Mouse (Mus musculus): ENCODE results near the gene Dhx34. TPM values are rescaled to one million over a fixed set of nuclear protein-coding genes. Genes with fewer than 3 reads are reported as not detected.
"Not testable (repeated sequence)": the region's sequence is repeated elsewhere in the genome, so short reads cannot be mapped to it uniquely, and the experiment has no call there.

Dhx34 gene
- 10 to 100 TPM in 1 of 2 experiments, 1 to 10 TPM in 1; 9.5 to 11.0 TPM for total RNA-seq (2021)

- DNase-seq = peak; percentile 97
Measured at GRCm38 (mm10) chr7:16221582-16222272, at the start of gene Dhx34. Dhx34 (minus strand) TSS chr7:16222037.

GRCm38 (mm10) chr7:16271139-16271538, 49.3 kb upstream of the Dhx34 start:
- no peak for DNase-seq

GRCm38 (mm10) chr7:16266593-16266992, 44.8 kb upstream of the Dhx34 start:
- DNase-seq = not testable (repeated sequence)

GRCm38 (mm10) chr7:16265856-16266255, 44.0 kb upstream of the Dhx34 start:
- no peak for DNase-seq

DNA sequence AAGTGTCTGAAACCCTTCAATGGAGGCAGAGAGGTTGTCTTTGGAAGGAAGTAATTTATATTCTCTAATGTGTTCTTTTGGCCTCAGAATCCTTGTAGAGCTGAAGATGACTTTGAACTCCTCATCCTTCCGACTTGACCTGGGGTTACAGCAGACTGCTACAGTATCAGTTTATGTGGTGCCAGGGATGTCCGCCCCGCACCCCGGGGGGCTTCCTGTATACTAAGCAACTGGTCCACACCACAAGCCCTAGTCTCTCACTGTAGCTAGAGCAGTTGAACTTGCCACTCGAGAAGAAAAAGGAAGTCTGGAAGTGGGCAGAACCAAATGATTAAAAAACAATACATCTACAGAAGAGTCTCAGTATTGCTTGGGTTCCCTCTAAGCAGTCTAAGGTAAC, 42.0 kb upstream of the Dhx34 start:
- DNase-seq = no peak

DNA sequence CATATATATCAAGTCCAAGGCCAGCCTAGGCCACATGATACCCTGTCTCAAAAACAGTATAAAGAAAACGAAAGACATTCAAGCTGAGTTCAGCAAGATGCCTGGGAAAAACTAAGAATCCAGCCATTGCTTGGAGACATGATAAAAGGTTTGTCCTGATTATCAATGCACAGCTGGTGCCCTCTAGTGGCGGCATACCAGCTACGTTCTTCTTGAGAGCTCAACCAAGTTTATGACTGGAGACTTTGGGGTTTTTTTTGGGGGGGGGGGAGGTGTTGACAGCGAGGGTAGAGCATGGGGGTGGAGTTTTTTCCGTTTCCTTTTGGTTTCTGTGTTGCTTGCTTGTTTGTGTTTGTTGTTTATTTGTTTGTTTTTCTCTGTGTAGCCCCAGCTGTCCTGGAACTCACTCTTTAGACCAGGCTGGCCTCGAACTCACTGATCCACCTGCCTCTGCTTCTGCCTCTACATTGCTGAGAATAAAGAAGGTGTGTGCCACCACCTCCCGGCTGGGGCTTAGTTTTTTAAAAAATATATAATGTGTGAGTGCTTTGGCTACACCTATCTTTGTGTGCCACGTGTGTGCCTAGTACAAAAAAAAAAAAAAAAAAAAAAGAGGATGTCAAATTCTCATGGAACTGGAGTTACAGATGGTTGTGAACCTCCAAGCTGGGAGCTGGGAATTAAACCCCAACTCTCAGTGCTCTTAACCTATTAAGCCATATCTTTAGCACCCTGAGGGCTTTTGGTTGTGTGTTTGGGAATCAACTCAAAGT, 41.4 kb upstream of the Dhx34 start:
- peak; percentile 85 for DNase-seq

GRCm38 (mm10) chr7:16261097-16261496, 39.3 kb upstream of the Dhx34 start:
- no peak for DNase-seq

GRCm38 (mm10) chr7:16259110-16259590, 37.3 kb upstream of the Dhx34 start, which contains the start of gene C5ar1:
C5ar1 (minus strand) TSS chr7:16259540.
- DNase-seq = no peak

- no peak for DNase-seq
Measured at GRCm38 (mm10) chr7:16257830-16258229, 36.0 kb upstream of the Dhx34 start.

GRCm38 (mm10) chr7:16255963-16256362, 34.1 kb upstream of the Dhx34 start:
- not testable (repeated sequence) for DNase-seq

- no peak for DNase-seq
Measured at GRCm38 (mm10) chr7:16254195-16254594, 32.4 kb upstream of the Dhx34 start.

GRCm38 (mm10) chr7:16250687-16251086, 28.9 kb upstream of the Dhx34 start:
- DNase-seq = no peak

DNA sequence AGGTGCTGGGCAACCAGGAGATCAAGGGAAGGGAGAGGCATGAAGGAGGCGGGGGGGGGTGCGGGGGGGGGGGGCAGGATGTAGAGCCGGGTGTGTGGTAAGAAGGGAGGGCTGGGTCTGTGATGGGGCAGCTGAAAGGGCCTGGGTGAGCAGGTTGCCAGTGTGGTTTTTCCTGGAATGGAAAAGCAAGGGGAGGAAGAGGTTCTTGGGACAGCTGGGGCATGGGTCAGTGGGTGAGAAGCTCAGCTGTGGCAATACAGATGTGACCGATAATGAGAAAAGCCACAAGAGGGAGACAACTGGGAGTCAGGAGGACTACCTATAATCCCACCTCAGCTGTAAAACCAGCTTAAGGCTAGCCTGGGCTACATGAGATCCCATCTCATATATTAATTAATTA, 24.1 kb upstream of the Dhx34 start:
- no peak for DNase-seq

GRCm38 (mm10) chr7:16244067-16244466, 22.2 kb upstream of the Dhx34 start, which contains the start of gene C5ar2:
C5ar2 (minus strand) TSS chr7:16244154.
- DNase-seq = no peak

- DNase-seq = no peak
Measured at GRCm38 (mm10) chr7:16242198-16242597, 20.4 kb upstream of the Dhx34 start.

GRCm38 (mm10) chr7:16241787-16242186, 19.9 kb upstream of the Dhx34 start:
- DNase-seq = no peak

DNA sequence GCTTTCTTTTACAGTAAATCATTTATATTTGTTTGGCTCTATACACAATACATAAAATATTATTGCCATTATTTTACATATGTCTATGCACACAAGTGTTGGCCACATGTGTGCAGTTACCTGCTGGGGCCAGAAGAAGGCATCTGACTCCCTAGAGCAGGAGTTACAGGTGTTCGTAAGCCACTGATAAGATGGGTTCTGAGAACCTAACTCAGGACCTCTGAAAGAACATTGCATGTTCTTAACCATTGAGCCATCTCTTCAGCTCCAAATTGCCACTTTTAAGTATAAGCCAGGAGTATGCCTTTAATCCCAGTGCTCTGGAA, 19.1 kb upstream of the Dhx34 start:
- DNase-seq = no peak

DNA sequence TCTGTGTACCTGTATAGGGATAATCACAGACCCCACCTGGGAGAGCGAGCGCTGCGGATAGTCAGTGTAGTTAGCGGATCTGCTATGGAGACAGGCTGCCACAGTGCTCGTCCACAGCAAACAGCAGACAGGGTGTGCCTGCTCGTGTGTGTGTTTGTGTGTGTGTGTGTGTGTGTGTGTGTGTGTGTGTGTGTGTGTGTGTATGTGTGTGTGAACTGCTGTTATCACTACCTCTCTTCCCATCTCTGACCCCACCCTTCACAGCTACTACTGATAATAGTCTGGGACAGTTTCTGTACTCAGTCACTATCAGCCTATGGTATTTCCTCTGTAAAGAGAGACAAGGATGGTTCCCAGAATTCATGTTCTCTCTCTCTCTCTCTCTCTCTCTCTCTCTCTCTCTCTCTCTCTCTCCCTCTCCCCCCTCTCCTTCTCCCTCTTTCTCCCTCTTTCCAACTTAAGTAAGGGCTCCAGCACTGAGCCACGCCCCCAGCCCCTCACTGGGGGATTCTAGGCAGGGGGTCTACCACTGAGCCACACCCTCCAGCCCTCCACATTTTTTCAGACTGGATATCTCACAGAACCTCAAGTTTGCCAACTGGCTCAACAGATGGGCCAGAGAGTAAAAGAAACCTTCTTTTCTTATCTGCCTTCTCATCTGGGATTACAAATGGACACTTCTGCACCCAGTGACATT, 18.6 kb upstream of the Dhx34 start:
- DNase-seq = no peak

DNA sequence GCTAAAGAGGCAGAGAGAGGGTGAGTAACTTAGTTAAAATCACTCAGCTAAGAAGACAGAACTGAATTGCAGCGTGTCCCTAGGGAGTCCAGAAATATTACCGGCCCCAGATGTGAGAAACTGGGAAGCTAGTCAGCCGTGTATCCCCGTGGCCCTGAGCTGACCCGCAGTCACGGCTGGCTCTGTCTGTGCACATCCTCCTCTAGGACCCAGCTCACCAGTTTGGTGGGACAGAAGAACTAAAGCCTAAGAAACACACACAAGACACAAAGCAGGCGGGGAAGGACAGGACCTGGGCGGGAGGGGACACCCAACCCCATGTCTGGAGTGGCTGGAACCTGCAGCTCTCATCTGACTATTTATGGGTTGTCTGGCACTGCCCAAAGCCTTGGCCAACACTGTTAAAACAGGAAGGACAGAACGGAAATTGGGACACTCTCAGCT, 17.7 kb upstream of the Dhx34 start:
- DNase-seq = peak; percentile 22

DNA sequence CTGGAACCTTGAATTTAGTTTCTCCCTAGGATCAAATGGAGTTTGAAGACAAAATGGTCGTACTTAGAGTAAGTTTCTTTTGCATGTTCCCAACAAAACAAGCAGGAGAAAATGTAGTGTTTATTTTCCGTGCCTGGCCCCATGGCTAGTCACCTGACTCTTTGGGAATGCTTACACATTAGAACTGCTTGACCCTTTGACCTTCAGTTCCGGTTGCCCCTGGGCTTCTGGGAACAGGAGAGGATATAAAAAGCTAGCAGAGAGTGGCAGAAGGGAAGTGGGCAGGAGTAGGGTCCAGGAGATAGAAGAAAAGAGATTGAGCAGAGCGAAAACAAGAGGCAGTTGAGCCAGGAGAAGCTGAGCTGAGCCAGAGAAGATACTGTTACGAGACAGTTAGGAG, 8.0 kb upstream of the Dhx34 start:
- no peak for DNase-seq

DNA sequence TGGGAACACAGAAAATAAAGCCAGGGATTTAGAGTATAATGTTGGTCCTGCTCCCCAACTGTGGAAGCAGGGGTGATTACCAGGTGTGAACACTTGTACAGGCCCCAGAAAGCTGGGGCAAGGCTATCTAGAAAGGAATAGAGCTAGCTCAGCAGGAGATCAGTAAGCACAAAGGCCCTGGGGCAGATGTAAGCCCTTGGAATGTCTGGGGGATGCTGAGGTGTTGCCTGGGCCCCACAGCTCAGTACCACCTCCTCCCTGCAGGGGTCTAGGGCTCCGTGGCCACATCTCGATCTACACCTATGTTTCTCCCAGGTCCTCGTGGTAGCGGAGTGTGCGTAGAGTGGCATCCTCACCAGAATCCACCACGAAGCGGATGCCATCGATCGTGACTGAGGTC, 7.9 kb downstream of the Dhx34 start:
- no peak for DNase-seq

GRCm38 (mm10) chr7:16213196-16213595, 8.6 kb downstream of the Dhx34 start:
- no peak for DNase-seq

DNA sequence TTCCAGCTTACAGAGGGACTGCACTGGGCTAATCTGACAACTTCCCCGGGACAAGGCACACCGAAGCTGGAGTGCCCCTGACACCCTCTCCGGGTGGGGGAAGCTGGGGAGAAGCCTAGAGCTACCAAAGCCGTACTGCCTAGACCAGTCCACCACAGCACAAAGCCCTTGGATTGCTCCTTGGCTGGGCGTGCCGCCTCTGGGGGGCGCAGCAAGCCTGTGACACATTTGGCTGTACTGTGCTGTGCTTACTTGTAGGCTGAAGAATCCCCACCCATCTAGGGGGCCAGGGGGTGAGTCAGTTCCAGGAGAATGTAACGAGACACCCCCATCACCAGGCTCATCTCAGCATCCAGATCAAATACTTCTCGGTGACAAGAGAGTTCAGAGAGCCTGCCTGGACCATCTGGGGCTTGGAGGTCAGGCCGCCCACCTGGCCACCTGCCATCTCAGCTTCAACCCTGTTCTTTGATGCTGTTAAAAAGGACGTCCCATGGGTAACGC, 10.9 kb downstream of the Dhx34 start:
- DNase-seq = peak; percentile 25

Measured in heart, postnatal 4 days (tissue).